9 mouse cellular contexts compared by ENCODE assay signal in the genomic region with DNA sequence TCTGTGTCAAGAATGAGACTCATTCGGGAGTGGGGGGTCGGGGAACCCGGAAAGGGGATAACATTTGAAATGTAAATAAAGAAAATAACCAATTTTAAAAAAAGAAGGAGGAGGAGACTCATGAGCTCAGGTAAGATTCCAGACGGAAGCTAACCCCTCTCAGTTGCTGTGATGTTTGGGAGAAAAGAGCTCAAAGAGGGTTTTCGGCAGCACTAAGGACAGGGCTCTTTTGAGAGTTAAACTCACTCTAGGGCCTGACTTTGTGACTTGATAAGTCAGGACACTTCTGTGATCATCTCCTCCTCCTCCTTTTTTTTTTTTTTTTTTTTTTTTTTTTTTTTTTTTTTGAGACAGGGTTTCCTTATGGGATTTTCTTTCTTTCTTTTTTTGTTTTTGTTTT. TPM values are rescaled to one million over a fixed set of nuclear protein-coding genes. Genes with fewer than 3 reads are reported as not detected.
DNase-seq lines count a peak whose midpoint lies in the region; ATAC-seq and TF ChIP-seq lines count a peak whose summit lies in the region.
"Had no signal": no experiment of that assay in that cellular context is flagged by ENCODE, and none has a peak within 500 bp of the region (broad histone marks: within the 10 kb centered on the region; RNA-seq: fewer than 3 reads in every experiment).

No protein-coding gene starts in this region.

- peak overlapping the region; percentile 95 for H3K9ac ChIP-seq in kidney, embryonic 16.5 days (replicated peaks; ENCODE audit: low read length)
- peak overlapping the region; percentile 71 for H3K9ac ChIP-seq in hindbrain, embryonic 16.5 days (ENCODE audit: low read depth, low read length)
- peak overlapping the region; percentile 92 for H3K9ac ChIP-seq in midbrain, postnatal 0 days (replicated peaks; ENCODE audit: low read length, poor library complexity, severe bottlenecking)

- peaks cover 30% of the 10 kb centered on the region for H3K36me3 ChIP-seq in kidney, embryonic 16.5 days (ENCODE audit: insufficient read depth, low read length)
- H3K36me3 ChIP-seq in hindbrain, embryonic 16.5 days (ENCODE audit: control insufficient read depth, insufficient read depth, low read length) = peaks cover 11% of the 10 kb centered on the region; the same call in 1 of the 2 replicates
- H3K36me3 ChIP-seq in midbrain, postnatal 0 days (ENCODE audit: insufficient read depth, low read length) = peaks cover 14% of the 10 kb centered on the region

- TF ChIP-seq CTCF in bone marrow, adult 2 months (IDR thresholded peaks at IDR 0.05; ENCODE audit: control insufficient read depth, insufficient read depth, low read length) = no peak
- no peak for TF ChIP-seq CTCF in midbrain, postnatal 0 days (IDR thresholded peaks at IDR 0.05)

- no peak for ATAC-seq in kidney, embryonic 16.5 days (ENCODE audit: low FRiP score, low TSS enrichment)
- no peak for ATAC-seq in hindbrain, embryonic 16.5 days
- ATAC-seq in midbrain, postnatal 0 days (ENCODE audit: low FRiP score) = no peak
- ATAC-seq in granulocyte monocyte progenitor cell, adult 5-6 weeks (replicated peaks; ENCODE audit: poor library complexity, severe bottlenecking) = no peak

- no peaks in the 10 kb centered on the region for H3K27me3 ChIP-seq in kidney, embryonic 16.5 days (ENCODE audit: insufficient read depth, low read length)
- no peaks in the 10 kb centered on the region for H3K27me3 ChIP-seq in hindbrain, embryonic 16.5 days (replicated peaks; ENCODE audit: control insufficient read depth, insufficient read depth, low read length)
- H3K27me3 ChIP-seq in midbrain, postnatal 0 days (ENCODE audit: insufficient read depth, low read length) = no peaks in the 10 kb centered on the region

- DNase-seq in kidney, adult 18-20 months = no peak
- DNase-seq in midbrain, postnatal 0 days (ENCODE audit: low spot score) = no peak
- DNase-seq in adrenal gland, adult 18-20 months (ENCODE audit: low spot score in 2 of 2) = no peak
- no peak for DNase-seq in cerebellum, postnatal 14 days

- no peak for TF ChIP-seq POLR2A in bone marrow, adult 2 months (IDR thresholded peaks at IDR 0.05; ENCODE audit: borderline replicate concordance, control insufficient read depth, low read depth, low read length)

- 27% methylated on average over 5 of the region's 5 CpGs for WGBS in kidney, embryonic 16.5 days
- 23% methylated on average over 5 of the region's 5 CpGs for WGBS in bone marrow, adult 2 months
- 40% methylated on average over 5 of the region's 5 CpGs for WGBS in hindbrain, embryonic 16.5 days
- WGBS in midbrain, postnatal 0 days = 28% methylated on average over 5 of the region's 5 CpGs

- peak overlapping the region; percentile 48 for H3K4me2 ChIP-seq in kidney, embryonic 16.5 days (replicated peaks; ENCODE audit: low read depth, low read length)
- peak overlapping the region; percentile 62 for H3K4me2 ChIP-seq in hindbrain, embryonic 16.5 days (ENCODE audit: low read length)
- H3K4me2 ChIP-seq in midbrain, postnatal 0 days (ENCODE audit: low read depth, low read length, poor library complexity, severe bottlenecking) = peak overlapping the region; percentile 59

- H3K27ac ChIP-seq in kidney, embryonic 16.5 days (ENCODE audit: low read length) = peak overlapping the region; percentile 99
- no peak overlapping the region for H3K27ac ChIP-seq in bone marrow, adult 2 months (ENCODE audit: control insufficient read depth, insufficient read depth, low read depth, low read length, poor library complexity)
- peak overlapping the region; percentile 91; the same call in 1 of the 2 replicates for H3K27ac ChIP-seq in hindbrain, embryonic 16.5 days (ENCODE audit: low read depth, low read length)
- peak overlapping the region; percentile 94 for H3K27ac ChIP-seq in midbrain, postnatal 0 days (ENCODE audit: low read depth, low read length)

- peaks cover 16% of the 10 kb centered on the region; the same call in 1 of the 2 replicates for H3K4me1 ChIP-seq in kidney, embryonic 16.5 days (ENCODE audit: insufficient read depth, low read length)
- H3K4me1 ChIP-seq in bone marrow, adult 2 months (ENCODE audit: control insufficient read depth, insufficient read depth, low read length) = peaks cover 2% of the 10 kb centered on the region
- H3K4me1 ChIP-seq in hindbrain, embryonic 16.5 days (ENCODE audit: control insufficient read depth, insufficient read depth, low read depth, low read length) = peaks cover 5% of the 10 kb centered on the region; the same call in 1 of the 2 replicates
- peaks cover 6% of the 10 kb centered on the region; the same call in 1 of the 2 replicates for H3K4me1 ChIP-seq in midbrain, postnatal 0 days (ENCODE audit: insufficient read depth, low read length)

- H3K9me3 ChIP-seq in kidney, embryonic 16.5 days (ENCODE audit: low read length) = peaks cover 6% of the 10 kb centered on the region; the same call in 1 of the 2 replicates
- no peaks in the 10 kb centered on the region for H3K9me3 ChIP-seq in hindbrain, embryonic 16.5 days (ENCODE audit: control insufficient read depth, low read length)
- H3K9me3 ChIP-seq in midbrain, postnatal 0 days (ENCODE audit: low read length) = no peaks in the 10 kb centered on the region

- peak overlapping the region; percentile 81 for H3K4me3 ChIP-seq in kidney, embryonic 16.5 days (ENCODE audit: low read length)
- peak overlapping the region; percentile 91 for H3K4me3 ChIP-seq in bone marrow, adult 2 months (replicated peaks; ENCODE audit: control insufficient read depth, low read depth, low read length)
- H3K4me3 ChIP-seq in hindbrain, embryonic 16.5 days (ENCODE audit: low read length) = peak overlapping the region; percentile 48
- peak overlapping the region; percentile 59 for H3K4me3 ChIP-seq in midbrain, postnatal 0 days (ENCODE audit: low read depth, low read length)

RNA-seq across cellular contexts. Expression of gene Zfp784, which starts 0.7 kb away (rescaled TPM):
- polyA plus RNA-seq in kidney, embryonic 16.5 days (2015; fragmentation: Nextera tagmentation; extraction: Ambion mirVana) = 8.1 and 8.2 TPM in 2 replicates
- 0.90 and 2.3 TPM in 2 replicates for polyA plus RNA-seq in bone marrow, adult 2 months (2011; ENCODE audit: insufficient read depth, insufficient read length, low replicate concordance, missing spikeins)
- 9.7 and 10.2 TPM in 2 replicates for polyA plus RNA-seq in hindbrain, embryonic 16.5 days (2015; fragmentation: Nextera tagmentation; extraction: Ambion mirVana)
- total RNA-seq in midbrain, postnatal 0 days (2014; rRNA removed) = 5.0 and 8.0 TPM in 2 replicates
- 4.3 and 5.4 TPM in 2 replicates for polyA plus RNA-seq in midbrain, postnatal 0 days (2015; fragmentation: Nextera tagmentation; extraction: Ambion mirVana)
- total RNA-seq in granulocyte monocyte progenitor cell, adult 5-6 weeks (2014; fragmentation: Nextera tagmentation) = 0.28 and 0.54 TPM in 2 replicates
- total RNA-seq in granulocyte monocyte progenitor cell, adult 5-6 weeks (2017) = 0.98 and 1.1 TPM in 2 replicates
- total RNA-seq in adrenal gland, adult 18-20 months (2021) = 1 to 10 TPM; 3.4 to 4.1 TPM

RNA-seq across cellular contexts. Expression of gene 4632433K11Rik, which starts 5.0 kb away (rescaled TPM):
- 1.3 TPM in 1 of 2 replicates, not detected in the other for polyA plus RNA-seq in kidney, embryonic 16.5 days (2015; fragmentation: Nextera tagmentation; extraction: Ambion mirVana)
- 1.5 TPM in 1 of 2 replicates, not detected in the other for polyA plus RNA-seq in bone marrow, adult 2 months (2011; ENCODE audit: insufficient read depth, insufficient read length, low replicate concordance, missing spikeins)
- polyA plus RNA-seq in hindbrain, embryonic 16.5 days (2015; fragmentation: Nextera tagmentation; extraction: Ambion mirVana) = not detected in 2 replicates
- not detected in 2 replicates for total RNA-seq in midbrain, postnatal 0 days (2014; rRNA removed)
- polyA plus RNA-seq in midbrain, postnatal 0 days (2015; fragmentation: Nextera tagmentation; extraction: Ambion mirVana) = not detected in 2 replicates
- not detected in 2 replicates for total RNA-seq in granulocyte monocyte progenitor cell, adult 5-6 weeks (2014; fragmentation: Nextera tagmentation)
- total RNA-seq in granulocyte monocyte progenitor cell, adult 5-6 weeks (2017) = 0.57 and 1.2 TPM in 2 replicates
- not detected for total RNA-seq in adrenal gland, adult 18-20 months (2021)
- polyA plus RNA-seq: gonadal fat pad, adult 2 months had no signal

RNA-seq across cellular contexts. Expression of gene Zfp580, which starts 12.4 kb away (rescaled TPM):
- polyA plus RNA-seq in kidney, embryonic 16.5 days (2015; fragmentation: Nextera tagmentation; extraction: Ambion mirVana) = 35.0 and 44.0 TPM in 2 replicates
- polyA plus RNA-seq in bone marrow, adult 2 months (2011; ENCODE audit: insufficient read depth, insufficient read length, low replicate concordance, missing spikeins) = 2.7 and 4.6 TPM in 2 replicates
- 103 and 108 TPM in 2 replicates for polyA plus RNA-seq in hindbrain, embryonic 16.5 days (2015; fragmentation: Nextera tagmentation; extraction: Ambion mirVana)
- 55.6 and 77.7 TPM in 2 replicates for total RNA-seq in midbrain, postnatal 0 days (2014; rRNA removed)
- 154 and 157 TPM in 2 replicates for polyA plus RNA-seq in midbrain, postnatal 0 days (2015; fragmentation: Nextera tagmentation; extraction: Ambion mirVana)
- total RNA-seq in granulocyte monocyte progenitor cell, adult 5-6 weeks (2014; fragmentation: Nextera tagmentation) = 1.3 and 7.3 TPM in 2 replicates
- 1.2 and 1.3 TPM in 2 replicates for total RNA-seq in granulocyte monocyte progenitor cell, adult 5-6 weeks (2017)
- total RNA-seq in adrenal gland, adult 18-20 months (2021) = 1 to 10 TPM; 5.1 to 5.7 TPM

RNA-seq across cellular contexts. Expression of gene Ccdc106, which starts 18.6 kb away (rescaled TPM):
- 27.1 and 30.3 TPM in 2 replicates for polyA plus RNA-seq in kidney, embryonic 16.5 days (2015; fragmentation: Nextera tagmentation; extraction: Ambion mirVana)
- not detected in 2 replicates for polyA plus RNA-seq in bone marrow, adult 2 months (2011; ENCODE audit: insufficient read depth, insufficient read length, low replicate concordance, missing spikeins)
- polyA plus RNA-seq in hindbrain, embryonic 16.5 days (2015; fragmentation: Nextera tagmentation; extraction: Ambion mirVana) = 67.3 and 74.5 TPM in 2 replicates
- total RNA-seq in midbrain, postnatal 0 days (2014; rRNA removed) = 65.6 and 68.8 TPM in 2 replicates
- polyA plus RNA-seq in midbrain, postnatal 0 days (2015; fragmentation: Nextera tagmentation; extraction: Ambion mirVana) = 75.4 and 77.3 TPM in 2 replicates
- 1.8 TPM in 1 of 2 replicates, not detected in the other for total RNA-seq in granulocyte monocyte progenitor cell, adult 5-6 weeks (2014; fragmentation: Nextera tagmentation)
- total RNA-seq in granulocyte monocyte progenitor cell, adult 5-6 weeks (2017) = not detected in 2 replicates
- 1 to 10 TPM; 1.5 to 2.6 TPM for total RNA-seq in adrenal gland, adult 18-20 months (2021)

RNA-seq across cellular contexts. Expression of gene Zfp865, which starts 18.8 kb away (rescaled TPM):
- 6.6 and 7.6 TPM in 2 replicates for polyA plus RNA-seq in kidney, embryonic 16.5 days (2015; fragmentation: Nextera tagmentation; extraction: Ambion mirVana)
- polyA plus RNA-seq in bone marrow, adult 2 months (2011; ENCODE audit: insufficient read depth, insufficient read length, low replicate concordance, missing spikeins) = 23.9 and 30.4 TPM in 2 replicates
- polyA plus RNA-seq in hindbrain, embryonic 16.5 days (2015; fragmentation: Nextera tagmentation; extraction: Ambion mirVana) = 5.8 and 6.9 TPM in 2 replicates
- 35.0 and 48.4 TPM in 2 replicates for total RNA-seq in midbrain, postnatal 0 days (2014; rRNA removed)
- 5.5 and 6.8 TPM in 2 replicates for polyA plus RNA-seq in midbrain, postnatal 0 days (2015; fragmentation: Nextera tagmentation; extraction: Ambion mirVana)
- total RNA-seq in granulocyte monocyte progenitor cell, adult 5-6 weeks (2014; fragmentation: Nextera tagmentation) = 15.2 and 18.2 TPM in 2 replicates
- 8.4 and 11.2 TPM in 2 replicates for total RNA-seq in granulocyte monocyte progenitor cell, adult 5-6 weeks (2017)
- 10 to 100 TPM; 24.4 to 24.5 TPM for total RNA-seq in adrenal gland, adult 18-20 months (2021)
